Mouse (Mus musculus): Measurements from ENCODE around the gene Olfr470. TPM values are rescaled to one million over a fixed set of nuclear protein-coding genes. Genes with fewer than 3 reads are reported as not detected.

Olfr470 gene
- polyA plus RNA-seq (2012; fragmentation: generic; extraction: Trizol) = not detected

DNA sequence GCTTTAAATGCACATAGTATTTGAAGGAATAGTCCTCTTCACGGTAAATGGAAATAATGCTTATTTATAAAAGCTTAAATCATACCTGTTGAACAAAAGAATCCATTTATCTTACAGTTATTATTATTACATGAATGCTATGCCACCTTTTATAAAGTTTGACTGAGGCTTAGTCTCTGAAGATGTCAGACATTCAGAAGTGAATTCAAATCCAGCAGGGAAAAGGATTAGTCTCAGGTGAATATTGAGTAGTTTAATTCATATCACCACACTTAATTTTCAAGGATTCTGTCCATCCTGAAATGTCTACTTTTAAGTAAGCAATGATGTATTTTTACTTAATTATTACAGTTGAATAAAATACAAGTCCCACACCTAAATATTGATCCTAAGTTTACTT, at the start of gene Olfr470:
Olfr470 (minus strand) TSS at position 101 of the 400 bp plus-strand sequence.

DNA sequence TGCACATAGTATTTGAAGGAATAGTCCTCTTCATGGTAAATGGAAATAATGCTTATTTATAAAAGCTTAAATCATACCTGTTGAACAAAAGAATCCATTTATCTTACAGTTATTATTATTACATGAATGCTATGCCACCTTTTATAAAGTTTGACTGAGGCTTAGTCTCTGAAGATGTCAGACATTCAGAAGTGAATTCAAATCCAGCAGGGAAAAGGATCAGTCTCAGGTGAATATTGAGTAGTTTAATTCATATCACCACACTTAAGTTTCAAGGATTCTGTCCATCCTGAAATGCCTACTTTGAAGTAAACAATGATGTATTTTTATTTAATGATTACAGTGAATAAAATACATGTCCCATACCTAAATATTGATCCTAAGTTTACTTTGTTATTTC, 21.8 kb downstream of the Olfr470 start, which contains the start of gene Olfr469:
Olfr469 (minus strand) TSS at position 101 of the 400 bp plus-strand sequence.

DNA sequence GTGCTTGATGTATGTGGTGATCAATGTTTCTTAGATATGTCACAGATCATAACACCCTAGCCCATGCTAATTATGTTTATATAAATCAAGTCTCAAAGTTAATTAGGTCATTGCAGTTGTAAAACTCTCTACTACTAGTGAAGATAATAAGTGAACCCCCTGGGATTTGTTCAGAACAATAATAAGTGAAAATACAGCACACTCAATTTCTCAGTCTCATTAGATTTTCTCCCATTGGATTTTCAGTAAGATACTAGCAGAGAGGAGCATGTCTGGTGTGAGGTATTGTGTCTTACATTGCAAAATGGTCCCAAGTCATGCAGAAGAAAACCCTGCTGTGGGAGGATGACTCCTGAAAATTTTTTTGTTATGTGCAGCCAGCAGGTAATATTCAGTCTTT, 35.3 kb downstream of the Olfr470 start, which contains the start of gene Olfr467:
Olfr467 (plus strand) TSS at position 301 of the 400 bp plus-strand sequence.

GRCm38 (mm10) chr7:107801108-107801507, 46.2 kb downstream of the Olfr470 start, which contains the start of gene Ovch2:
TSS of gene Ovch2 (minus strand) at chr7:107801208.

Other genes with a start within 250 kb of the Olfr470 start
- gene 5330417H12Rik, start 222.3 kb downstream of the Olfr470 start, polyA plus RNA-seq (2012; fragmentation: generic; extraction: Trizol) = not detected
- not detected for gene Cyb5r2, start 89.5 kb downstream of the Olfr470 start, polyA plus RNA-seq (2012; fragmentation: generic; extraction: Trizol)
- gene Ovch2, start 46.3 kb downstream of the Olfr470 start, polyA plus RNA-seq (2012; fragmentation: generic; extraction: Trizol) = under 1 TPM in 1 of 2 experiments, not detected in 1; 0.02 TPM
- not detected for gene Olfr467, start 35.2 kb downstream of the Olfr470 start, polyA plus RNA-seq (2012; fragmentation: generic; extraction: Trizol)
- gene Olfr469, start 21.9 kb downstream of the Olfr470 start, polyA plus RNA-seq (2012; fragmentation: generic; extraction: Trizol) = not detected
- gene Olfr472, start 50.4 kb upstream of the Olfr470 start, polyA plus RNA-seq (2012; fragmentation: generic; extraction: Trizol) = not detected
- not detected for gene Olfr473, start 83.0 kb upstream of the Olfr470 start, polyA plus RNA-seq (2012; fragmentation: generic; extraction: Trizol)
- gene Olfr474, start 107.2 kb upstream of the Olfr470 start, polyA plus RNA-seq (2012; fragmentation: generic; extraction: Trizol) = not detected
- not detected for gene Olfr476, start 117.3 kb upstream of the Olfr470 start, polyA plus RNA-seq (2012; fragmentation: generic; extraction: Trizol)
- not detected for gene Olfr477, start 139.2 kb upstream of the Olfr470 start, polyA plus RNA-seq (2012; fragmentation: generic; extraction: Trizol)
- not detected for gene Olfr478, start 186.5 kb upstream of the Olfr470 start, polyA plus RNA-seq (2012; fragmentation: generic; extraction: Trizol)
- gene Olfr479, start 203.2 kb upstream of the Olfr470 start, polyA plus RNA-seq (2012; fragmentation: generic; extraction: Trizol) = not detected
- gene Olfr480, start 219.9 kb upstream of the Olfr470 start, polyA plus RNA-seq (2012; fragmentation: generic; extraction: Trizol) = not detected
- gene Olfr481, start 232.4 kb upstream of the Olfr470 start, polyA plus RNA-seq (2012; fragmentation: generic; extraction: Trizol) = not detected